Mouse (Mus musculus) right cerebral cortex, postnatal 4 days (tissue): ENCODE measurements around the gene Nkx3-2.

Experiments used
- DNase-seq: peaks from one replicate; pipeline ENCODE4 v3.0.0-alpha.2; 2022

Gene Nkx3-2

DNA sequence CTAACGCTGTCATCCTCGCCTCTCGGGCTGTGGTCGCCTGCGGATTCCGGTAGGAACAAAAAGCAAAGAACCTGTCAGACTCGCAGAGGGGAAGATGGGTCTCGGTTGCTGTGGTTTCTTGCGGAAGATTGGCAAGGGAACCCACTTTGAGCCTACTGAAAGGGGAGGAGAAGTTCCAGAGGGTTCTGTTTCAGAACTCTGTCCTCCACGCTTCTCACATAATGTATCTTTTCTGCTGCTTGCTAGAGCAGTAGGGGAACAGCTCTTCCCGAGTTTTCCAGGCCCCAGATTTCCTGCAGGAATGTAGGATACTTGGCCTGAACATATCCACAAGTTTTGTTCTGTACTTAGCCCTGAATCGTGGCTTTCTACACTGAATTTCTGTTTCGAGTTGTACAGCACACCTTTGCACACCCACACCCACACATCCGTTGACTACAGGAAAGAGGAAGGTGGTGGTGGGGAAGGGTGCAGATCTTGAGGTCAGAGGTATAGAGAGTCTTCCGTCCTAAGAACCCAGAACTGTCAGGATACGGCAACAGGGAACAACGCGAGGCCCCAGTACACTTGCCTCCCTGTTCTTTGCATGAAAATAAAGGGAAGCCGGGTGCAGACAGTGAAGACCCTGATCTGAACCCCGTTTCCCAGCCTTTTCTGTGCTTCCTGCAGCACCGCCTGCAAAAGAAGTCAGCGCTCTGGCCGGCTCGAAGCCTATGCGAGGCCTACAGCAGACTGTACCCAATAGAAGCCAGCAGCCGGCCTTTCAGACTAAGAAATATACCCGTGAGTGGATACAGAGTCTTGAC, 2.0 kb downstream of the Nkx3-2 start:
- DNase-seq, result no peak

DNA sequence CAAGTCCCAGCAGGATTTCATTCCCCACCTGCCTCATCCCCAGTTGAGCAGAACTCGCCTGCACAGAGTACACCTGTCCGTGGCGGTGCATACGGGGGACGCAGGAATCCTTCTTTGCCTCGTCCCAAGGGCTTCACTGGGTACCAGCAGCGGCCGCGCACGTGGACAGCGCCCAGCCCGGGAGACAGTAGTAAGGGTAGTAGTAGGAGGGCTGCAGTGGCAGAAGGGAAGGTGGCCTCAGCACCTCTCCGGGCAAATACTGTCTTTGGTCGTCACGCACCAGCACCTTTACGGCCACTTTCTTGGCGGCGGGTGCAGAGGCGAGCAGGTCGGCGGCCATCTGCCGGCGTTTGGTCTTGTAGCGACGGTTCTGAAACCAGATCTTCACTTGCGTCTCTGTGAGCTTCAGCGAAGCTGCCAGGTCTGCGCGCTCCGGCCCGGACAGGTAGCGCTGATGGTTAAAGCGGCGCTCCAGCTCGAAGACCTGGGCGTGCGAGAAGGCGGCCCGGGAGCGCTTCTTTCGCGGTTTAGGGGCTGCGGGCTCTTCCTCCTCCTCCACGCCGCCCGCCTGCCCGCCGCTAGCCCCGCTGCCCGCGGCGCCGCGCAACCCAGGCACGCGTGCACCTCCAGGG, 2.7 kb downstream of the Nkx3-2 start:
- no peak for DNase-seq

DNA sequence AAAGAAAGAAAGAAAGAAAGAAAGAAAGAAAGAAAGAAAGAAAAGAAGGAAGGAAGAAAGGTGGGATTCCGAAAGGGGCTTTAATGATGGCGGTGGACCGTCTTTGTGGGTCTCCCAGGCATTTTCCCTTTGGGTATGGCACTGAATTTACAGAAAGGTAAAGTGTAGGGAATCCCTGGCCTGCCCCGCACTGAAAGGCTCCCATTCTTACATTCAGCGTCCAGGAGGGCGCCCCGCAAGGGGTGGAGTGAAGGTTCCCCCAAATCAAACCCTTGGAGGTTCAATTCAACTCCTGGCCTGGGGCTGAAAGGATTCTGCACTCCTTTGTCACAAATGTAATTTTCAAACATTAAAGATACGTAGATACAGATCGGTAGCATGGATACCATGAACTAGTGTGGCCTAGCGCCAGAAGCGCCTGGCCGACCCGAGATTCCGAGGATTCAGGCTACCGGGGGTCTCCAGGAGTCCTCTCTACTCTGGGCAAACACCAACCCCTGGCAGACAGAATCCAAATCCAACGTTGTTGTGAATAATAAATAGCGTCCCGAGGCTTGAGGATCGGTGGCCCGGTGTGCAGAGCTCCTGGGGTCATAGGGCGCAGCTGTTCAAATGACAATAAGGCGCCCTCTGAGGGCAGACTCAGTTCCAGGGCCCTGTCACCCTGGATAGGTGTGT, 3.3 kb downstream of the Nkx3-2 start:
- DNase-seq, result no peak

DNA sequence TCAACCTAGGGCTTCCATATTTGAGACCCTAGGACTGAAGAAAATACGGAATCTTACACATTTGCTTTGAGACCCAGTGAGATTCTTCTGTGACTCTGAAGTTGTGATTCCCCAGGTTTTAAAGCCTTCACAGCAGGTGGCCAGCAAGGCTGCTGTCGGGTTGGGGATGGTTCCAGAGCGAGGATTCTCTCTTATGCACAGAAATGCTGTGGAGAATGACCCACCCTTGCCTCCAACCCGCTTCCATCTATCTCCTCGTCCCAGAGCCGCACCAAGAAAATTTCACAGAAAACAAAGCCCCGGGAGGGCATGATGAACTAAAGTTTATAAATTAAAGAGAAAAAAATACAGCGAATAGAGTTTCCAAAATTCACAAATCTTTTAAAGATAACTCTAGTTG, 4.2 kb downstream of the Nkx3-2 start:
- DNase-seq, result no peak

DNA sequence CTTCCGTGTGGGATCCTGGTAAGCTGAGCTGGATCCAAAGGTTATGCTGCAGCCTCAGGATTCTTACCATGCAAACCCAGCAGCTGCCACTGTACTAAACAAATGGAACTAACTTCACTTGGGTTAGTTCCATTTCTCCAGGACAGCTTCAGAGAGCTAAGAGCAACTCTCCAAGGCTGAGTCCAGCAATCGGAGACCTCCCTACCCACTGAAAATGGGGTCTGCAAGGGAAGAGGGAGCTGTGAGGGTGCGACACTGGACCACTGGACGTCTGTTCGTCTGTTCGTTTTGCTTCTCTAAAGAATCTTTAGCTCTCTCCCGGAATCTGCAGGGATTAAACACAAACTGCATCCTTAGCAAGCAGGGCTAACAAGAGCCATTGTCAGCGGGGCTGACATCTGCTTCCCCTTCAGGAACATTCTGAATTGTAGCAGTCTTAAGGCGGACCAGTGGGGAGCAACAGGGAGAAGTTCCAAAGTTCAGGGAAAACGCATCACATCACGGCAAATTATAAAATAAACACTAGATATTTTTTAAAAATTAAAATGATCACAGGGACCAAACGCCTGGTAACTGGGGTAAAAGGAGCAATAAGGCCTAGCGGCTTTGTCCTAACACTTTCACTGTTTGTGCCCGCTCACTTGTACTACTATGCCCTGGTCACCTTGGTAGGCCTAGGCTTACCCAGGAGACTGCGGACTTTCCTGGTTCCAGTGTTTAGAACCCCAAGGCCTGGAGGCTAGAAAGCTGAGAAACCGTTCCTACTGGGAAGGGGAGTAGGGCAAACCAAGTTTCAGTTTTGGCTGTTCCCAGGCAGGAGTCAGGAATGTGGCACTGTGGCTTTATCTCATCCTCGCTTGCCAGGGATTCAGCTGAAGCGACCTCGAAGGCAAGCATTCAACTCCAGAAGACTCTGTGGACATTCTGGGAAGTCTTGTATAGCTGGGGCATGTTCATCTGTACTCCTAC, 5.3 kb downstream of the Nkx3-2 start:
- DNase-seq, result no peak

DNA sequence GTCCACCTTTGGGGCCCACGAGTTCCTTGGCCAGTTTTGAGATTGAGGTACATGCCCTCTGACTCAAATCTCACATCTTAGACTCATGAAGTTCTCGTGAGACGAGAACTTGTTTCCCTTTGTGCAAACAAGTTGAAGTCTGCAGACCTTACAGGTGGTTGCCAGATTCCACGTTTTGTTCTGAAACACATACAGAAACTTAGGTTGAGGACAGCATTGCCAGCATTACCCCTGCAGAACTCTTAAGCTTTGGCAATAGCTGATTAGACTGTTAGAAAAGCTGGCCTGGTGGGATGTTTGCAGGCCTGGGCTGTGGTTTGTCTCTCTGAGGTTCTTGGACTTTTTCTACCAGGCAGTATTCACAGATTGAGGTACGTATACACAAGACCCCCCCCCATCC, 7.0 kb downstream of the Nkx3-2 start:
- DNase-seq, result no peak

DNA sequence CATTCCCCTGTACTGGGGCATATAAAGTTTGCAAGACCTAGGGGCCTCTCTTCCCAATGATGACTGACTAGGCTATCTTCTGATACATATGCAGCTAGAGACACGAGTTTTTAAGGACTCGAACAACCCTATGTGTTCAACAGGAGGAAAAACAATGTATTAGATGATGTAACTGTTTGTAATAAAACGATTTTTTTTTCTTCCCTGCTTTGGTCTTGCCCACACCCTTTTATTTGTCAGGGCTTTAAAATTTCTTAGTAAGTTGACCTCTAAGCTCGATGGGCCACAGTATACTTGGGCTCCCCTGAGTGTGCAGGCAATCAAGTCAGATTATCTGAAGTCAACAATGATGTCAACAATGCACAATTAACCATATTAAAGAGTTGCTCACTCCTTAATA, 7.9 kb downstream of the Nkx3-2 start:
- no peak for DNase-seq

DNA sequence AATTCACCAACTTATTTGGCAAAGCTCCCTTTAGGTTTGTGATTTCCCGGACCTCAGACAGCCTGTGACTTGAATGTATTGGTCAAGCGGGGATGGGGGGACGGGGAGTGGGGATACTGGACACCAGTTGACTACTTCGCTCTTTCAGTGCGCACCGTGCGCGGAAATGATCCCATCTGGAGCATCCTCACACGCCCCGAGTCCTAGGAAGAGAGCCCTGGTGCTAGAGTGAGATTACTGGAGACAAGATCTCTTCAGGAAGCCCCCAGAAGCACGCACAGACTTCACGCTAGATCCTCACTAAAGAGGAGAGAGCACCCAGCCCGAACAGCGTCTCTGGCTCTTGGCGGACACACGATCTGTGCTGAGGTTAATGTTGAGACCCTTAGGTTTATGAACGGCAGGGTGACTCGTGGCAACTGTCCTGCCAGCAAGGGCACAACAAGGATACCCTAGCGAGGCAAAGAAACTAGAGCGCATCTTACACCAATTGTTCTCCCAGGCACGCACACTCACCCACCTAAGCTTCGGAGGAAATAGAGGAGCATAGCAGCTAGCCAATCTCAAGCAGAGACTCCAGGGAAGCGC, 8.8 kb downstream of the Nkx3-2 start:
- DNase-seq, result no peak

DNA sequence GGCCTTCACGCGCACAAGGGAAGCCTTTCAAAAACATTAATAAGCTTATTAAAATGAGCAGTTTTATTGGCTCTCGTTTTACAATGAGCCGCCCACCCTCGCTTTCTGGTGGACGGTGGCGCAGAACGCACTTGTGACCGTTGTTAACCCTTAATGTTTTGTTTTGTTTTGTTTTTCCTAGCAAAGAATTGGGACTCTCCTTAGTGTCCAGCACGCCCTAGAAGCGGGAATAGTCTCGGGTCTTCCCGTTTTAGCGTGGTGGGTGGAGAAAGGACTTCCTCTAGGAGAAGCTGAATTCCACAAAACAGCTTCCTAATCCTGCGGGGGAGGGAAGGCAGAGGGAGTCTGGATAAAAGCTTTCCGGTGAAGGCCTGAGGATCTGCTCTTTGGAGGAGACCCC, 9.5 kb downstream of the Nkx3-2 start:
- DNase-seq, result no peak

DNA sequence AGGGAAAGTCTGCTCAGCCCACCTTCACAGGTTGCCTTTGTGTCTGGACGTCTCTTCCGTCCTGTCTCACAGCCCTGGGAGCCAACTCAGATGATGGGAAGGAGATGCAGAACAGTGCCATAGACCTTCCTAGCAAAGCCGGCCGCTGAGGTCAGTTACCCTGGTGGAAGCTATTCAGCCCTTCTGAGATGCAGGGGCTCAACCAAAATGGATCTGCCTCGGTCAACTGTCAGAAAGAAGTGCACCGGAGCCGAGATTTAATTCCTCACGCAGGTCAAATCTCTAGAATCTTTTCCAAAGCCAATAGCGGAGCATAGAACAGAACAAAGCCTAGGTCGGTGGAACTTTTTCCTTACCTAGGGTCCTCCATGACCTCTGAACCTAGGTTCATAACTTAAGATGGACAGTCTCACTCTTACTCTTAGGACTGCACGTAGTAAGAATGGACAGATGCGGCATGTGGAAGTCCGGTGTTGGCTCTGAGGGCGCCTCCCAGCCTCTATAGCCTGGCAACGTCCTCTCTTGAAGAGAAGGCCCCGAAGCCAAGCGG, 10.0 kb downstream of the Nkx3-2 start:
- DNase-seq, result no peak

DNA sequence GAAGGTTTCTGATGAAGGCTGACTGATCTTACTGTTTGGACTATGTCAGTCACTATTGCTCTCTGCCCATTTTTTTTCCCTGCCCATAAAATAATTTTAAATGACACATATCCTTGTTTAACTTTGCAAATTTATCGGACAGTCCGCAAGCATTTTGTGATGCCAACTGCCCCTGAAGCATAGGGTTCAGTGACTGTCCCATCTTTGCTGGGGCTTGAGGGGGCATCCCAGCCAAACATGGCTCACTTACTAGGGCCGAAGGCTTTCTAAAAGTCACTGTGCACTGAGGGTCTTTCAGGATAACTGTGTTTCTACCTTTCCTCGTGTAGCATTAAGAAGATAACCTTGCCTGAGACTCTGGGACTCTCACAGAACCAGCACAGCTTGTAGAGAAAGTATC, 11.6 kb downstream of the Nkx3-2 start:
- no peak for DNase-seq

DNA sequence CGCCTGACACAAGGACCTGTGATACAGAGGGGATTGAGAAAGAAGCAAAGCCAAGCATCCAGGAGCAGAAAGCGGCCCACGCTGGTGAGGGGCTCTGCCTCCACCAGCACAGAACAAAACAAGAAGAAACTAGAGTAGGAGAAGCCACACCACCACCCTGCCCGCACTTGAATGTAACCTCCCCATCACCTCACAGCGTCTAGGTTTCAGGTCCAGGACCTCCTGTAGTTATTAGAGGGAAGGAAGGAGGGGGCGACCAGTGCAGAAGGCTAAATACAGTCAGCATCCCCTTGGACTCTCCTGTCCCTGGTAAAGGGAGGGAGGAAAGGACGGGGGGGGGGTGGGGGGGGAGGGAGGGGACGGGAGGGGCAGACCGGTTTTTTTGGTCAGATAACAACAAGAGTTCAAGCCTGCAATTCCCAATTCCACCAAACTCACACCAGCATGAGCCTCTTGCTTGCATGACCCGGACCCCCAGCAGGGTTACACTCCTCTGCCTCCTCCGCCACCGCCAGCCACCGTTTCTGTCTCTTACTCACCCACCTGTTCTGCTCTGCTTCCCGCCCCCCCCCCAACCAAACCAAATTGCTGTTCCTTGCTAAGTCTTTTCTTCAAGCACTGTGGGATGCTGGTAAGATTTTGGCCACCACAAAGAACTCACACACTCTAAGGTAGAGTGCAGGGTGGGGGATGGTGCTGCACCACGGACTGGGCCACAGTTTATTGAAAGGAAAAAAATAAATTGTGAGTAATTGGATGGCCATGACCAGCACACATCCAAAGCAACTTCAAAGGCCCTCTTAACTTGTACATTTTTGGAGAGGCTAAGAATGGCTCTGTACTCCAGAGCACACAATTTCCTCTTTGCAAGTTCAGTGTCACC, 19.2 kb downstream of the Nkx3-2 start:
- DNase-seq, result no peak

DNA sequence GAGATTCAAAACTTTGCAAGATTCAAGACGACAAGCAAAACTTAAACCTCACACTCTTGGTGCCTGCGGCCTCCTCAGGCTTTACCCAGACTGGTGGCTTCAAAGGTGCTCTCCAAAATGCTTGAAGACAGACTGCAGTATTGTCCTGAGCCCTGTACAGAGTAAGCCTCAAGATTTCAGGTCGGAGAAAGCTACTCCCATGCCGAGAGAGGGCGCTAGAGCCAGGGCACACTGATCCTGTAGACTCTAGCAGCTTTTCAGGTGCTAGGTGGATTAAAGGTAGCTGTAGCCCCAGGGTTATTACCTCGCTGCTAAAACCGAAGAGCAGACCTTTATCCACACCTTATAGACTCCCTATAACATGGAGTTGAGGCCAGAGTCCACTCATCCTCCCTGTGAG, 20.1 kb downstream of the Nkx3-2 start:
- DNase-seq, result no peak

DNA sequence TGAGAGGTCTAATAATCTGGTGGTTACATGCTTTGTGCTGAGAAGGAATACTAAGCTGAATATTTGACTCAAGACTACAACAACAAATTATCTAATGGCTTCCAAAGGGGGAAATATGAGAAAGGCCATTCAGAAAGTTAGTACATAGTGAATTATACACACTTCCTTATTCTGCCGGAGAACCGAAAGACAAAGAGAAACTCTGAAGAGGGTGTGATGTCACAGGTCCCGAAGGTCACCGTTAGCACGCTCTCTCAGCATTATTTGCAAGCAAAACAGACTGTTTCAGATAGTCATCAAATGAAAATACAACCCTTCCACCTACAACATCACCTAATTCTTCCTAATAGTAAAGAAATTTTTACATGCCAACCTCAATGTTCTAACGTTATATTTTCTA, 25.5 kb downstream of the Nkx3-2 start:
- no peak for DNase-seq

DNA sequence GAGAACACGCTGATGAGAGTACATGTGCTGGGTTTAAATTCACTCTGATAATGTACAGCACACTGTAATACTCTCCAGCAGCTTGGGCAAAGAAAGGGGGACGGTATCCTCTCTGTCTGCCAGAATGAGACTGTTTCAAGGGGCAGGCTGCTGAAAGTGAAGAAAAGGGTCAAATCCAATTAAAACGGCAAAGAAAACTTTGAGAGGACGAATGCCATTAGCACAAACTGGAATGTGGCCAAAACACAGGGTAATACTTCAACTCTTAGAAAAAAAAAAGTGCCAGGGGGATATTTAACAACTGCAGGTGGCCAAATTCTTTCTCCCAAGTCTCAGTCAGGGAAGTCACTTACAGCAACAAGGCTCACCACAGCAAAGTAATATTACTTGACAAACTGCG, 27.3 kb downstream of the Nkx3-2 start:
- no peak for DNase-seq

DNA sequence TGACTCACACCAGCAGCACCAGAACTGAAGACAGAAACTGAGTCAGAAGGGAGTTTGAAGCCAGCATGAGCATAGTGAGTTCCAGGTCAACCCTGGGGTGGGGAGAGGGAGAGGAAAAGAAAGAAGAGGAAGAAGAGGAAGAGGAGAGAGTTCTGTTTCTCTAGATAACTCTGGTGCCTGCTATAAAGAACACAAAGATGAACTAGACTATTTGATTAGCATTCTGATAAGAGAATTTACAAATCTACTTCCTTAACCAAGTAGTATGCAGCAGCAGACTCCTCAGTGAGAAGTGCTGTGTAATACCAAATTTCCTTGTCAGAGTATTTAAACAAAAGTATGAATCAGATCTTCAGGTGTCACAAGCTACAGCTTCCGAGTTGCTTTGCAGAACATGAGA, 37.3 kb downstream of the Nkx3-2 start:
- no peak for DNase-seq

DNA sequence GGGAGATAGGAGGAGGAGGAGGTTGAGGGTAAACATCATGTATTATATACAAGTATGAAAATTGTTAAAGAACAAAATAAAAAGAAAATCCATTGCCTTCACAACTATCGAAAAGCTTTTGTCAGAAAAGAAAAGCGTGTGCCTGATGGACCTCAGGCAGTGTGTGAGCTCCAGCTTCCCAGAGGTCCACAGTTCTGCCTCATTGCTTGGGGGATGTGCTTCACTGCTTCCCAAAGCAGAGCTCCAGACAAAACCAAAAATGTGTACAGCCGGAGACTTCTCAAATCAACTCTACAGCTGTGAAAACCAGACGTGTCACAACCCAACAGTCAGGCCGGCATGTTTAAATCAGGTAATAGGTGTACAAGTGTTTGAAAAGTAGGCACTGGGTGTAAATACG, 38.7 kb downstream of the Nkx3-2 start:
- DNase-seq, result no peak
